Mouse (Mus musculus) megakaryocyte progenitor cell, adult 5-6 weeks (primary cell): ENCODE results near the gene Nmnat3. TPM values are rescaled to one million over a fixed set of nuclear protein-coding genes. Genes with fewer than 3 reads are reported as not detected.
"Not testable (repeated sequence)": the region's sequence is repeated elsewhere in the genome, so short reads cannot be mapped to it uniquely, and the experiment has no call there.

Experiments used
- ATAC-seq: replicated peaks from 2 replicates; pipeline ENCODE4 v1.8.0; 2016; ENCODE audit warnings: mild to moderate bottlenecking, moderate TSS enrichment, inconsistent platforms; ENCODE audit not compliant: poor library complexity
- total RNA-seq, 2 experiments: library from RNA; stranded (forward) in 1 of 2; stranded (reverse) in 1 of 2; fragments of 157-497, 149-512 nt in 1 of 2; fragments of 200-1000 nt in 1 of 2; gene quantifications; 2 replicates each; pipeline versions ENCODE4 v1.2.3 to v1.2.4; 2015 to 2017

Nmnat3 gene
- total RNA-seq (2015) (13.3 and 22.5 TPM in 2 replicates), total RNA-seq (2017) (16.2 and 17.0 TPM in 2 replicates)

- not testable (repeated sequence) for ATAC-seq
These were observed at the start of gene Nmnat3 for GRCm38 (mm10) chr9:98287135-98287534. Nmnat3 (plus strand) TSS chr9:98287435.

- no peak for ATAC-seq
These were observed 43.8 kb upstream of the Nmnat3 start for GRCm38 (mm10) chr9:98243481-98243880.

- no peak for ATAC-seq
These were observed 43.0 kb upstream of the Nmnat3 start for GRCm38 (mm10) chr9:98244223-98244622.

GRCm38 (mm10) chr9:98245226-98245625 lies 42.0 kb upstream of the Nmnat3 start:
- no peak for ATAC-seq

GRCm38 (mm10) chr9:98246351-98246750 lies 40.9 kb upstream of the Nmnat3 start:
- no peak for ATAC-seq

GRCm38 (mm10) chr9:98260210-98260609 lies 27.0 kb upstream of the Nmnat3 start:
- no peak for ATAC-seq

GRCm38 (mm10) chr9:98261461-98262011 lies 25.7 kb upstream of the Nmnat3 start:
- ATAC-seq: no peak

- ATAC-seq: no peak
These were observed 22.3 kb upstream of the Nmnat3 start for GRCm38 (mm10) chr9:98264916-98265315.

GRCm38 (mm10) chr9:98272734-98273133 lies 14.5 kb upstream of the Nmnat3 start:
- ATAC-seq: no peak

GRCm38 (mm10) chr9:98275080-98275479 lies 12.2 kb upstream of the Nmnat3 start:
- ATAC-seq: no peak

- no peak for ATAC-seq
These were observed 7.1 kb upstream of the Nmnat3 start for GRCm38 (mm10) chr9:98280162-98280561.

- ATAC-seq: no peak
These were observed 1.5 kb upstream of the Nmnat3 start for GRCm38 (mm10) chr9:98285606-98286301.

- no peak for ATAC-seq
These were observed 2.4 kb downstream of the Nmnat3 start for GRCm38 (mm10) chr9:98289665-98290064.

- no peak for ATAC-seq
These were observed 3.4 kb downstream of the Nmnat3 start for GRCm38 (mm10) chr9:98290591-98290990.

GRCm38 (mm10) chr9:98296383-98297201 lies 9.4 kb downstream of the Nmnat3 start:
- ATAC-seq: peak; percentile 77

GRCm38 (mm10) chr9:98297234-98297936 lies 10.2 kb downstream of the Nmnat3 start:
- ATAC-seq: peak; percentile 9; the same call in 1 of the 2 replicates

- ATAC-seq: no peak
These were observed 10.8 kb downstream of the Nmnat3 start for GRCm38 (mm10) chr9:98297937-98298595.

GRCm38 (mm10) chr9:98298761-98299160 lies 11.5 kb downstream of the Nmnat3 start:
- peak; percentile 18 for ATAC-seq

GRCm38 (mm10) chr9:98299235-98299634 lies 12.0 kb downstream of the Nmnat3 start:
- peak; percentile 44 for ATAC-seq

GRCm38 (mm10) chr9:98300582-98300981 lies 13.3 kb downstream of the Nmnat3 start:
- no peak for ATAC-seq

GRCm38 (mm10) chr9:98307011-98307410 lies 19.8 kb downstream of the Nmnat3 start:
- no peak for ATAC-seq
